Mouse (Mus musculus) heart, adult 2 months (tissue): Measurements from ENCODE around the gene Lrrn3. TPM values are rescaled to one million over a fixed set of nuclear protein-coding genes. Genes with fewer than 3 reads are reported as not detected.

Experiments used
- DNase-seq, 2 experiments: peaks; one replicate each; pipeline ENCODE4 v3.0.0; 2021
- H3K27ac ChIP-seq: fragments of 200-600 bp; 2 replicates; pipeline ENCODE4 v1.8.1; 2022
- H3K27me3 ChIP-seq: fragments of 200-500 bp; 2 replicates; pipeline ENCODE4 v1.6.1; 2012; ENCODE audit warnings: mild to moderate bottlenecking, low read length, inconsistent platforms, mixed read lengths; ENCODE audit not compliant: control insufficient read depth, insufficient read depth
- H3K36me3 ChIP-seq: fragments of 200-500 bp; 2 replicates; pipeline ENCODE4 v1.6.1; 2012; ENCODE audit warnings: low read length, inconsistent platforms; ENCODE audit not compliant: control insufficient read depth, insufficient read depth
- H3K4me1 ChIP-seq: fragments of 200-500 bp; 2 replicates; pipeline ENCODE4 v1.6.1; 2011; ENCODE audit warnings: low read length; ENCODE audit not compliant: control insufficient read depth, insufficient read depth
- H3K4me3 ChIP-seq: fragments of 200-600 bp; 2 replicates; pipeline ENCODE4 v1.8.1; 2022
- H3K79me2 ChIP-seq: fragments of 200-500 bp; replicated peaks from 2 replicates; pipeline ENCODE4 v1.6.1; 2012; ENCODE audit warnings: mild to moderate bottlenecking, inconsistent platforms, low read length, moderate library complexity, mixed read lengths; ENCODE audit not compliant: control insufficient read depth, insufficient read depth
- H3K9ac ChIP-seq: fragments of 200-500 bp; 2 replicates; pipeline ENCODE4 v1.6.1; 2012; ENCODE audit warnings: low read depth, mild to moderate bottlenecking, control low read depth, inconsistent platforms, low read length, mixed read lengths
- CTCF ChIP-seq: fragments of 200-600 bp; IDR thresholded peaks from 2 replicates; pipeline ENCODE4 v1.8.1; 2022; ENCODE audit warnings: antibody characterized with exemption, mild to moderate bottlenecking, moderate library complexity
- EP300 ChIP-seq: fragments of 200-500 bp; IDR thresholded peaks from 2 replicates; pipeline ENCODE4 v1.6.1; 2011; ENCODE audit warnings: low read depth, low read length, control low read depth; ENCODE audit not compliant: insufficient read depth
- POLR2A ChIP-seq: fragments of 200-500 bp; IDR thresholded peaks from 2 replicates; pipeline ENCODE4 v1.6.1; 2011; ENCODE audit warnings: mild to moderate bottlenecking, low read depth, low read length, control low read depth; ENCODE audit not compliant: insufficient read depth
- WGBS: fragments of 180-500 bp; shearing (Covaris S2); methylation state at CpG from one replicate; pipeline ENCODE4 v1.1.7; 2018; 5-methylcytosine and 5-hydroxymethylcytosine counted together
- intact Hi-C: fragments of 180-260 bp; cut with DNase I; formaldehyde crosslinking; loops from one replicate; pipeline ENCODE4 v1.15.1; 2025
- polyA plus RNA-seq: library from polyadenylated mRNA; depleted of rRNA; stranded (reverse); fragments of >200 nt; gene quantifications from 2 replicates; pipeline ENCODE4 v1.2.3, GENCODE M21; 2012
- total RNA-seq, 2 experiments: library from RNA; stranded (reverse); gene quantifications; 2 replicates each; pipeline ENCODE4 v1.2.3; 2021

Gene Lrrn3
- total and polyA plus RNA-seq, 3 experiments = 0.10 to 0.57 (median 0.16) TPM

DNA sequence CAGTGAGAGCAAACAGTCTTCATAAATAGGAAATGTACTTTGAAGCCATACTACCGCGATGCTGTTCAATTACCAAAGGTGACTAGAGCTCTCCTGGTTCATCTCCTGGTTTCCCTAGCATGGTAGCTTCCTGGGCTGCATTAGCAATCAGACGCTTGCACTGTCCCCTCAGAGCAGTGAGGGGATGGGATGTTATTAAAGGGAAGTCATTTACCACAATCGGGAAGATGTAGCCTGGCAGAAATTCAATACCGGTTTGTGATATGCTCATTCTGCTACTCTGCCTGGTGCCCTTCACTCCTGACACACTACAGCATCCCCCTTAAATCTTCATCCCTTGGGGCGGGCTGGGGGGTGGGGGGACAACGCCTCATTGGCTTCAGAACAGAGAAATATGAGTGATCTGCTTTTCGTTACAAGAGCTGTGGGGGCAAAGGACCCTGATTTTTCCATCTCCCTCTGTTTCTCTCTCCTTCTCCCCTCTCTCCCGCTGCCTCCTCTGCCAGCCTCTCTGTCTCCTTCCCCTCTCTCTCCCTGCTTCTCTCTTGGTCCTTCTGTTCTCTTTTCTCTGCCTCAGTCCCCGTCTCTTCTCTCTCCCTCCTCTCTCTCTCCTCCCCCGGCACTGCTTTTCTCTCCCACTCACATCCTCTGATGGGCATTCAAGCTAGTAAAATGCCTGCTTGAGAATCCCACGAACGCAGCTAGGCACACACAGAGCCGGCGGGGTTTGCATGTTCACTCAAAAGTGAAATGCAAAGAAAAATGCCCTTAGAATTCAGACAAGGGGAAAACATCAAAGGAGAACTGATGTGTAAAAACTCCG, 1.3 kb downstream of the Lrrn3 start:
- WGBS = 22% methylated on average over 16 of the region's 16 CpGs
- no peak for TF ChIP-seq POLR2A
- TF ChIP-seq EP300 = no peak
- no peak for TF ChIP-seq CTCF
- intact Hi-C loops = no loop called here

DNA sequence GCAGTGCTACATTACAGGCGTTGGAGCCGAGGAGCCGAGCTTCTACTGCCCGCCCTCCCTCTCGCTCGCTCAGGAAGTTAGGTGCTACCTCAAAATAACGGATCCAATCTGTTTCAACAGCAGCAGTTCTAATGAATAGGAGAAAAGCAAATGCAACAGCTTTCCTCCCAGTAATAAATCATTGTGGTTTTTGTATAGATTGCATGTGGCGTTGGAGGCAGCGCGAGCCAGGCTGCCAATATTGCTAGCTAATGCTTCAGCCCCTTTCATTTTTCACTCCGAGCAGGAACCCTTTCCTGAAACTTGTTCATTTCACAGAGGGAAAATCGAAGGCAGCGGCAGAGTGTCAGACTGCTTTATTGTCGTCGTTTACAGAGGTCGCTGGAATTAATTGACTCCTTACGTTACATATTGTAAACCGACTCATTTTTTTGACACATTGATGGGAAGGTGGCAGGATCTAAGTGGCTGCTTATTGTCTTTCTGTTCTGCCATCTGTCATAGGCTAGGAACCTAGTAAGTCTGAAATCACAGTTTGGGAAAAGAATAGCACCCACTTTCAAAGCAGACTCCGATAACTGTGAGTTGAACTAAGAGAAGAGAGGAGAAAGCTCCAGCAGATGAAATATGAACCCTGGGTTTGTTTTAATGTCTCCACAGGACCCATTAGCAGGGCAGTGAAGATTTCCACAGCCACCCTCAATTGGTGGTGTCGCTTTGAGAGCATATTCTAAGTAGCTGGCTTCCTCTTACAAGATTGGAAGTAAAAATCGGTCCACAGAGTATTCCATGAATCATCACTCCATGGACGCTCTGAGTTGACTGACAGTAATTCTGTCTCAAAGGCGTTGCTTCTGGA, 2.4 kb downstream of the Lrrn3 start:
- Histone ChIP-seq H3K36me3 (no peaks in the 10 kb centered on the region), H3K27me3 (no peaks in the 10 kb centered on the region), H3K79me2 (no peaks in the 10 kb centered on the region), H3K27ac (no peak overlapping the region), H3K4me3 (no peak overlapping the region), H3K9ac (no peak overlapping the region), H3K4me1 (peaks cover 1% of the 10 kb centered on the region; the same call in 1 of the 2 replicates)
- intact Hi-C loops = no loop called here
- WGBS = 72% methylated on average over 23 of the region's 23 CpGs
- no peak for DNase-seq
- TF ChIP-seq POLR2A (no peak), CTCF (no peak), EP300 (no peak)

More for the DNA sequence above, 1.3 kb downstream of the Lrrn3 start:
- Histone ChIP-seq H3K4me1 (peaks cover 1% of the 10 kb centered on the region; the same call in 1 of the 2 replicates), H3K36me3 (no peaks in the 10 kb centered on the region), H3K27ac (no peak overlapping the region), H3K4me3 (no peak overlapping the region), H3K9ac (no peak overlapping the region), H3K79me2 (no peaks in the 10 kb centered on the region), H3K27me3 (no peaks in the 10 kb centered on the region)
- DNase-seq = no peak

DNA sequence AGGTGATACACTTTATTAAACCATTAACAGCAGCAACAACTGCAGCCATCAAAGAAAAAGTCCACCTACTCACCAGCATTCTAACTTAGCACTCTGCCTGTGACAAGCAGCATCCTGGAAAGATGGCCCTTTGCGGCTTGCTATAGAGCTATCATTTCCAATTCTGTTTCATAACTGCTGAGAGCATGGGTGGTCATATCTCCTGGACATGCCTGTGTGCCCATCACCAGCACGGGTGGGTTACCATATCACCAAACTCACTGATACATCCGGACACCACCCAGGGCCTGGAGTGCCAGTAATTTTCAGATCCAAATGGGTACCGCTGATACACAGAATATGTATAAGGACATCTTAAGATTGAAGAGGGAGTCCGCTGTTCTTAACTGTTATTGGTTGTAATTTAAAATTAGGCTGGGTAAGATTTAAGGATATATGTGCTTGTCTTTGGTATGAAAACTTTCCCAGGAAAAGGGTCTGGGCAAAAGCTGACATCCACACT, 3.1 kb downstream of the Lrrn3 start:
- no peak overlapping the region for H3K27ac ChIP-seq
- no peaks in the 10 kb centered on the region for H3K27me3 ChIP-seq
- peaks cover 1% of the 10 kb centered on the region; the same call in 1 of the 2 replicates for H3K4me1 ChIP-seq
- no peak for DNase-seq
- no peak overlapping the region for H3K9ac ChIP-seq
- H3K79me2 ChIP-seq = no peaks in the 10 kb centered on the region
- no peaks in the 10 kb centered on the region for H3K36me3 ChIP-seq
- WGBS = 86% methylated on average over 5 of the region's 5 CpGs
- intact Hi-C loops = no loop called here
- no peak overlapping the region for H3K4me3 ChIP-seq
- TF ChIP-seq POLR2A = no peak
- no peak for TF ChIP-seq CTCF
- no peak for TF ChIP-seq EP300

DNA sequence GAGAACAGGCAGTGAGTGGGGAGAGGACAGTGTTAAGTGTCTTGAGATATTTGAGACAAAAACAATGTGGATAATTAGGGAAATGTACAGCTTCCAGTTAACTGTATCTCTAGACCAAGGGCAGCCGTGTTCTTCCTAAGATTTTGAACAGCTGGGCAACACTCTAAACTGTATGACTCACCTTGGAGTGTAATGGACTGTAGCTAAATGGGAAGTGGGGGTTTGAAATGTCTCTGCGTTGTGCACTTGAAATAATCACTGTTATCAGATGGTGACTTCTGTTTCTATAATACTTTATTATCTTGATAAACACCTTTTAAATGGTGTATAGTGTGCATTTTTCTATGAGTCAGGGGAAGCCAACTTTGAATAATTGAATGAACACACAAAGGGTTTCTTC, 4.7 kb downstream of the Lrrn3 start:
- TF ChIP-seq POLR2A (no peak), EP300 (no peak), CTCF (no peak)
- intact Hi-C loops = no loop called here

DNA sequence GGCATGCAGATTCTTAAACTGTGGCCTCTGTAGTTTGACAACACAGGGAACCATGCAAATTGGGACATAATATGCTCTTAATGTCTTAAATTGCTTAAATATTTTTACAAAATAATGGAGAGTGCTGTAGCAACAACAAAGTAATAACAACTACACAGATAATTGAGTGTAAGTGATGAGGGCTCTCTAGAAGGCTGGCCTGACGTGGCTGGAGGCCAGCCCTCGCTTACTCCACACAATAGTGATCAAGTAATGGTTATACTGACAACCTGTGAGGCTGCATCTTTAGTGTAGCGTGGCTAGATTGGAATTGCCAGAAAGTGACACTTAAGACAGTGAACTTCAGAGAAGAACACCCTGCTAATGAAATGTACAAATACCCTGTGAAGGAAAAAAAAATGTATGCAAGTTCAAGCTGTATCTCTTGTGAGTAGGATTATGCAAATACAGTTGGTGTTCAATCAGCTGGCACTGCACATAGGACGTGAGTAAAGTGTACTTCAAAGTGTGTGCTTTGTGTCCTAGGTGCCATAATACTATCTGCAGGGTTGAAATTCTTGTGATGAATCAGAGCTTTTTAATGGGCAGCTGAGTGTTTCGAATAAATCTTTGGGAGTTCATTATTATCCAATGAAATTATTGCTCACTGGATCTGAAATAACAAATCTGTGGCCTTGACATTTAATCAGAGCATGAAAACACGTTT, 17.0 kb downstream of the Lrrn3 start:
- WGBS = 71% methylated on average over 6 of the region's 6 CpGs
- intact Hi-C loops = no loop called here
- Histone ChIP-seq H3K27me3 (no peaks in the 10 kb centered on the region), H3K4me1 (no peaks in the 10 kb centered on the region), H3K79me2 (no peaks in the 10 kb centered on the region), H3K27ac (no peak overlapping the region), H3K36me3 (no peaks in the 10 kb centered on the region), H3K9ac (no peak overlapping the region), H3K4me3 (no peak overlapping the region)
- DNase-seq = no peak
- TF ChIP-seq POLR2A (no peak), EP300 (no peak), CTCF (no peak)

More for the DNA sequence above, 4.7 kb downstream of the Lrrn3 start:
- no peak for DNase-seq
- Histone ChIP-seq H3K36me3 (no peaks in the 10 kb centered on the region), H3K27ac (no peak overlapping the region), H3K27me3 (no peaks in the 10 kb centered on the region), H3K4me1 (peaks cover 1% of the 10 kb centered on the region; the same call in 1 of the 2 replicates), H3K79me2 (no peaks in the 10 kb centered on the region), H3K4me3 (no peak overlapping the region), H3K9ac (no peak overlapping the region)
- WGBS = 43% methylated on average over 2 of the region's 2 CpGs
